In the genomic region with DNA sequence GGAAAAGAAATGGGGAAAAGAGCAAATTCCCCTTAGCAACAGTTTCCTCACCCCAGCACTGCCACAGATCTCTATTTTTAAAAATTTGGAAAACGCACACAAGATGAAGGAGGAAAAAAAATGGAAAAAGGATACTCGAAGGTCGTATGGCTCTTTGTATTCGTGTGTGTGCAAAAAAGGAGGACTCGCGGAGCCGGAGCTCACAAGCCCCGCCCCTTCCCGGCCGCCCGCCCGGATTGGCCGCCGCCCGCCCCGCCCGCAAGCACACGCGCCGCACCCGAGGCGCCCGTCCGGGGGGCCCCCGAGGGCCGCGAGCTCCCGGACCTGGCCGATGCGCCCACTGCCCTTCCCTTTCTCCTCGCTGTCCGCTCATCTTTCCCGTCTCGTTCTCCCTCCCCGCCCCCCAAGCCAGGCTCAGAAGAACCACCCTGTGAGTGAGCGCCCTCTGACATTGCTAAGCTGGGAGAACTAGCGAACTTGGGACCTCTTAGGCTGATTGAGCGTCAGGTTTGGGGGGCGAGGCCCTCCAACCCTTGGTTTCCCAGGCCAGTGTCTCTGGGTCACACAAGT, we compare ENCODE assay signal across 8 mouse cellular contexts. TPM values are rescaled to one million over a fixed set of nuclear protein-coding genes. Genes with fewer than 3 reads are reported as not detected.
DNase-seq lines count a peak whose midpoint lies in the region; ATAC-seq and TF ChIP-seq lines count a peak whose summit lies in the region.

Gene 4931414P19Rik, minus strand, starts transcription at position 242 of the 570 bp plus-strand sequence.

- TF ChIP-seq RAD21 in CH12.LX (IDR thresholded peaks at IDR 0.05; ENCODE audit: low read depth, low read length), result no peak

- H3K27ac ChIP-seq in CH12.LX (ENCODE audit: insufficient read depth, low read depth), result no peak within 1 kb of the TSS
- peak within 1 kb of the TSS; percentile 3 for H3K27ac ChIP-seq in forebrain, embryonic 13.5 days
- H3K27ac ChIP-seq in lung, embryonic 15.5 days, result peak within 1 kb of the TSS; percentile 86
- peak within 1 kb of the TSS; percentile 8; the same call in 1 of the 2 replicates for H3K27ac ChIP-seq in thymus, adult 2 months (ENCODE audit: control insufficient read depth, insufficient read depth, low read length)

- H3K79me2 ChIP-seq in CH12.LX (replicated peaks; ENCODE audit: control insufficient read depth, extremely low read depth, insufficient read depth, poor library complexity, severe bottlenecking), result no peaks in the 10 kb centered on the region

- 3% methylated on average over 26 of the region's 39 CpGs for WGBS in forebrain, embryonic 13.5 days
- 1% methylated on average over 39 of the region's 39 CpGs for WGBS in lung, embryonic 15.5 days
- 2% methylated on average over 39 of the region's 39 CpGs for WGBS in thymus, adult 2 months

- intact Hi-C loops in heart, postnatal 10 days (cut with DNase I), result no loop called here

- TF ChIP-seq POLR2A in CH12.LX (IDR thresholded peaks at IDR 0.05; ENCODE audit: low read depth, low read length), result peak; percentile 67
- TF ChIP-seq POLR2A in thymus, adult 2 months (IDR thresholded peaks at IDR 0.05; ENCODE audit: control insufficient read depth, extremely low read depth, insufficient read depth, low read length, poor library complexity), result peak; percentile 45; the same call in 1 of the 2 replicates

- peak; percentile 32 for ATAC-seq in forebrain, embryonic 13.5 days
- peak; percentile 69; the same call in 1 of the 2 replicates for ATAC-seq in lung, embryonic 15.5 days (ENCODE audit: borderline replicate concordance, extremely low read depth, low FRiP score, low TSS enrichment)

- DNase-seq in CH12.LX (ENCODE audit: extremely low read depth), result peak; percentile 66
- DNase-seq in c-Kit-positive CD71-negative TER-119-negative erythroid progenitor cells, embryonic 14.5 days (ENCODE audit: low read depth), result peak; percentile 42
- DNase-seq in heart, postnatal 10 days, result peak; percentile 82 to 88
- peak; percentile 64 for DNase-seq in layer of hippocampus, adult 11-12 months (ENCODE audit: low spot score)
- peak; percentile 54 for DNase-seq in ovary, postnatal 10 days (ENCODE audit: low spot score)
- peak; percentile 82 for DNase-seq in thymus, adult 2 months

- peak within 1 kb of the TSS; percentile 56 for H3K9ac ChIP-seq in CH12.LX (ENCODE audit: insufficient read depth, low read depth)
- peak within 1 kb of the TSS; percentile 61 for H3K9ac ChIP-seq in forebrain, embryonic 13.5 days
- H3K9ac ChIP-seq in lung, embryonic 15.5 days, result peak within 1 kb of the TSS; percentile 54

- peak within 1 kb of the TSS; percentile 55 for H3K4me2 ChIP-seq in CH12.LX (ENCODE audit: insufficient read depth, low read depth, poor library complexity, severe bottlenecking)
- peak within 1 kb of the TSS; percentile 56 for H3K4me2 ChIP-seq in forebrain, embryonic 13.5 days
- peak within 1 kb of the TSS; percentile 71 for H3K4me2 ChIP-seq in lung, embryonic 15.5 days

- peak within 1 kb of the TSS; percentile 52 to 66 (median 56) for H3K4me3 ChIP-seq in CH12.LX (replicated peaks in 1 of 3; ENCODE audit: low read depth in 2 of 3, low read length in 2 of 3, poor library complexity in 1 of 3)
- peak within 1 kb of the TSS; percentile 41 for H3K4me3 ChIP-seq in forebrain, embryonic 13.5 days
- H3K4me3 ChIP-seq in lung, embryonic 15.5 days, result peak within 1 kb of the TSS; percentile 52
- H3K4me3 ChIP-seq in thymus, adult 2 months (ENCODE audit: control insufficient read depth, insufficient read depth, low read length), result peak within 1 kb of the TSS; percentile 69

- peaks cover 3 to 16% of the 10 kb centered on the region in 2 experiments; a peak in 3 of 4 replicates for H3K4me1 ChIP-seq in CH12.LX (ENCODE audit: control insufficient read depth in 1 of 2, insufficient read depth in 2 of 2)
- peaks cover 21% of the 10 kb centered on the region for H3K4me1 ChIP-seq in forebrain, embryonic 13.5 days
- peaks cover 20% of the 10 kb centered on the region for H3K4me1 ChIP-seq in lung, embryonic 15.5 days
- H3K4me1 ChIP-seq in thymus, adult 2 months (replicated peaks; ENCODE audit: control insufficient read depth, insufficient read depth, low read length), result peaks cover 4% of the 10 kb centered on the region

- TF ChIP-seq CTCF in CH12.LX (conservative IDR thresholded peaks at IDR 0.05 in 1 of 2, IDR thresholded peaks at IDR 0.05 in 1 of 2; ENCODE audit: low read depth in 2 of 2, low read length in 2 of 2), result no peak; a peak in 1 of 4 replicates
- no peak for TF ChIP-seq CTCF in thymus, adult 2 months (IDR thresholded peaks at IDR 0.05; ENCODE audit: borderline replicate concordance, control insufficient read depth, extremely low read depth, insufficient read depth, low read length, poor library complexity)

- dilution Hi-C loops in CH12.LX (cut with MboI; ENCODE audit: extremely low pct_ligation_motif_present, extremely low pct_unique_long_range_greater_than_20kb, low sequenced_read_pairs), result no loop called here

- in situ Hi-C loops in CH12.LX (cut with MboI; ENCODE audit: low pct_ligation_motif_present, low pct_unique_long_range_greater_than_20kb, low sequenced_read_pairs), result no loop called here

- H3K27me3 ChIP-seq in CH12.LX (replicated peaks), result no peaks in the 10 kb centered on the region
- no peaks in the 10 kb centered on the region for H3K27me3 ChIP-seq in forebrain, embryonic 13.5 days
- H3K27me3 ChIP-seq in lung, embryonic 15.5 days, result no peaks in the 10 kb centered on the region
- no peaks in the 10 kb centered on the region for H3K27me3 ChIP-seq in thymus, adult 2 months (ENCODE audit: control insufficient read depth, insufficient read depth, low read length)

- TF ChIP-seq EP300 in CH12.LX (IDR thresholded peaks at IDR 0.05; ENCODE audit: low read length), result no peak

- no peaks in the 10 kb centered on the region for H3K9me3 ChIP-seq in CH12.LX (replicated peaks; ENCODE audit: low read length)
- no peaks in the 10 kb centered on the region for H3K9me3 ChIP-seq in forebrain, embryonic 13.5 days (replicated peaks)
- H3K9me3 ChIP-seq in lung, embryonic 15.5 days, result no peaks in the 10 kb centered on the region

- peaks cover 0 to 8% of the 10 kb centered on the region in 2 experiments for H3K36me3 ChIP-seq in CH12.LX (replicated peaks in 1 of 2; ENCODE audit: control insufficient read depth in 1 of 2, insufficient read depth in 1 of 2, low read length in 1 of 2)
- 0 out of 2 replicates have a peak, but pooled peaks cover 4% of the 10 kb centered on the region for H3K36me3 ChIP-seq in forebrain, embryonic 13.5 days (ENCODE audit: poor library complexity, severe bottlenecking)
- H3K36me3 ChIP-seq in lung, embryonic 15.5 days, result no peaks in the 10 kb centered on the region
- no peaks in the 10 kb centered on the region for H3K36me3 ChIP-seq in thymus, adult 2 months (ENCODE audit: control insufficient read depth, insufficient read depth, low read length)

TF ChIP-seq in CH12.LX, 34 proteins besides CTCF, POLR2A, EP300 and RAD21 (continues in another document):
- no peak for TF ChIP-seq USF1 (IDR thresholded peaks at IDR 0.05; ENCODE audit: low read depth, low read length)
- TF ChIP-seq BHLHE40 (IDR thresholded peaks at IDR 0.05; ENCODE audit: low read depth, low read length), result peak; percentile 67
- TF ChIP-seq MYC (IDR thresholded peaks at IDR 0.05; ENCODE audit: low read depth, low read length), result peak; percentile 24; the same call in 1 of the 2 replicates
- no peak for TF ChIP-seq GABPA (IDR thresholded peaks at IDR 0.05; ENCODE audit: insufficient replicate concordance, low read depth, low read length)
- TF ChIP-seq SMC3 (IDR thresholded peaks at IDR 0.05; ENCODE audit: low read depth, low read length), result no peak
- TF ChIP-seq MEF2A (IDR thresholded peaks at IDR 0.05; ENCODE audit: borderline replicate concordance, low read depth, low read length), result no peak
- TF ChIP-seq MAZ (IDR thresholded peaks at IDR 0.05; ENCODE audit: low read depth, low read length), result no peak
- TF ChIP-seq SIN3A (IDR thresholded peaks at IDR 0.05; ENCODE audit: low read length), result peak; percentile 54
- 0 out of 2 replicates have a peak, but pooled peaks have one; percentile 51 for TF ChIP-seq CHD1 (IDR thresholded peaks at IDR 0.05; ENCODE audit: low read depth, low read length)
- TF ChIP-seq NRF1 (IDR thresholded peaks at IDR 0.05; ENCODE audit: low read depth, low read length), result peak; percentile 30; the same call in 1 of the 2 replicates
- no peak; the same call in 1 of the 2 replicates for TF ChIP-seq MAX (IDR thresholded peaks at IDR 0.05; ENCODE audit: low read length)
- TF ChIP-seq CHD2 (IDR thresholded peaks at IDR 0.05; ENCODE audit: low read length), result no peak
- TF ChIP-seq ETS1 (conservative IDR thresholded peaks at IDR 0.05; ENCODE audit: low read depth, low read length), result no peak
- TF ChIP-seq ZNF384 (IDR thresholded peaks at IDR 0.05; ENCODE audit: low read depth, low read length), result peak; percentile 37; the same call in 1 of the 2 replicates
- peak; percentile 42; the same call in 1 of the 2 replicates for TF ChIP-seq TCF12 (IDR thresholded peaks at IDR 0.05; ENCODE audit: low read depth, low read length)
- TF ChIP-seq NELFE (IDR thresholded peaks at IDR 0.05; ENCODE audit: low read depth, low read length), result peak; percentile 68; the same call in 1 of the 2 replicates
- no peak for TF ChIP-seq MAFK (IDR thresholded peaks at IDR 0.05; ENCODE audit: insufficient replicate concordance, low read length)
- TF ChIP-seq RCOR1 (conservative IDR thresholded peaks at IDR 0.05; ENCODE audit: low read depth, low read length), result no peak
- TF ChIP-seq TBP (conservative IDR thresholded peaks at IDR 0.05; ENCODE audit: low read depth, low read length), result 0 out of 2 replicates have a peak, but pooled peaks have one; percentile 57
- TF ChIP-seq ZC3H11A (IDR thresholded peaks at IDR 0.05; ENCODE audit: low read depth, low read length), result no peak
- TF ChIP-seq HCFC1 (IDR thresholded peaks at IDR 0.05; ENCODE audit: low read depth, low read length), result no peak; the same call in 1 of the 2 replicates
- TF ChIP-seq JUND (conservative IDR thresholded peaks at IDR 0.05; ENCODE audit: low read depth, low read length), result no peak
- TF ChIP-seq ELF1 (IDR thresholded peaks at IDR 0.05; ENCODE audit: low read depth, low read length), result no peak
- no peak for TF ChIP-seq USF2 (conservative IDR thresholded peaks at IDR 0.05; ENCODE audit: low read depth, low read length)
- no peak for TF ChIP-seq JUN (IDR thresholded peaks at IDR 0.05; ENCODE audit: insufficient read depth, low read depth, low read length)

RNA-seq across cellular contexts. Expression of gene 4931414P19Rik, which starts in this region (rescaled TPM):
- 2.9 and 3.6 TPM in 2 replicates for total RNA-seq in CH12.LX (2012; rRNA removed)
- 1.5 TPM in 2 replicates for total RNA-seq in CH12.LX (2014; rRNA removed)
- 2.7 and 3.8 TPM in 2 replicates for polyA plus RNA-seq in CH12.LX (2012; ENCODE audit: insufficient read length, low read depth)
- 8.3 and 9.4 TPM in 2 replicates for polyA plus RNA-seq in forebrain, embryonic 13.5 days (2015; fragmentation: Nextera tagmentation; extraction: Ambion mirVana)
- 1 to 10 TPM; 4.2 to 4.9 TPM for total RNA-seq in heart, postnatal 10 days (2021)
- 8.6 and 8.8 TPM in 2 replicates for polyA plus RNA-seq in lung, embryonic 15.5 days (2015; fragmentation: Nextera tagmentation; extraction: Ambion mirVana)
- 8.7 and 9.8 TPM in 2 replicates for polyA plus RNA-seq in thymus, adult 2 months (2012; rRNA removed)
